Mouse (Mus musculus): Measurements from ENCODE around the gene Klrg2.
"Not testable (repeated sequence)": the region's sequence is repeated elsewhere in the genome, so short reads cannot be mapped to it uniquely, and the experiment has no call there.

The Klrg2 gene

DNA sequence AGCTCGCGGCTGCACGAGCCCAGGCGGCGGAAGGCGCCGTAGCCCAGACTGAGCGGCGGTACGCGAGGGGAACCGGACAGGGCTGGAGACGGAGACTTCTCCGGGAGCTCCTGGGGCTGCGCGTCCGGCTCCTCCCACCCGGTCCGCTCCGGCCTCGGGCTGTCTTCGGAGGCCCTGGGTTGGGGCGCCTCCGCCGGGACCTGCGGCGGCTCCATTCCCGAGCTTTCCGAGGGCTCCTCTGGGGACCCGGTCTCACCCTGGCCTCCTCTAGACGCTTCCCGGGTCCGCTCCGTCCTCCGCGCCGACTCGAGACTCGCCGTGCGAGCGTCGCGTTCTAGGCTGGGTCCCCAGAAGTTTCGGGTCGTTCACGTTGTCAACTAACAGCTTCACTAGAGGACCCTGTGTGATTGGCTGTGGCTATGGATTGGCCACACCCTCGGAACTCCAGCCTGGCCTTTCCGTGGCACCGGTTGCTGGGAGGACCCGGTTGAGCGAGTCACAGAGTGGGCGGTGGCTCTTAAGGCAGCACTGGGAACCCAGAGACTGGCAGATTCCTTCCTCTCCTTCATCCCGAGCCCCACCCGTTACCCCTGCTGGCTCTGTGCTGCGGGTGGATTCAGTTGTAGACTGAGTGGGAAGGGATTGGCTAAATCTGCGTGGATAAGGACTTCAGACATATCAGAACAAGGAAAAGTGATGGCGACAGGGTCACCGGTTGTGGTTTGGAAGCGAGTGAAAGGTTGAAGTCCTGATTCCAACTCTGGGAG, at the start of gene Klrg2:
Gene Klrg2 (minus strand): TSS at position 391 of the 767 bp plus-strand sequence.
- DNase-seq (ENCODE audit: low read depth): peak; percentile 82

DNA sequence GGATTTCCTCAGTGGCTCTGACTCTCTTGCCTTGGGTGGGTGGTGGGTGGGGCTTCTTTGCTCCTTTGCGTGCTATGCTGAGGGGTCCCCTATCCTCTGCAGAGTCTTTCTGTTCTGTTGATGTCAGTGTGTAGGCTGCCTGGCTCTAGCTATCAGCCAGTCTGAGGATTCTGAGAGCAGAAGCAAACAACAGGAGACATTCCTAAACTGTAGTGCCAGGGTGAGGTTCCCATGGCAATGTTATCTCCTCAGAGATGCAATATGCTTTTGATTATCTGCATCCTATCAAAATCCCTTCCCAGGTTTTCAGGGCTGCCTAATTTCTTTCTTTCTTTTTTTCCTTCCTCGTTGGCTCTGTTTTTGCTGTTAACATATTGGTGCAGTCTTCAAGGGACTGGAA, 45.5 kb upstream of the Klrg2 start:
- no peak for DNase-seq (ENCODE audit: low read depth)

DNA sequence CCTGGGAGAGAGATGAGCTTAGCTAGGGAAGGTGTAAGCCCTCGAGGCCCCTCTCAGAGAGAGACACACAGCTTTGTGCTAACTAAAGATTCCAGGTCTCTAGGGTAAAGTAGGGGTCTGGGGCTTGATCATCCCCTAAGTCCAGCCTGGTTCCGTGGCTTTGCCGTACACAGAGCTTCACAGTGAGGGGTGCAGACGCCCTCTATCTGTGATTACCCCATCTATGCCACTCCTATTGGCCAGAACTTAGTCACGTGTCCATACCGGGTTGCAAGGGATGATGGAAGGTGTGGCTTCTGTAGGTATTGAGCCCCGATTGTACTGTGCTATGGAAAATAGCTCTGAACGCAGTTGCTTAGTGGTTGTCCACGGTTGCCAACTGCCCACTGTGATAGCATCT, 40.6 kb upstream of the Klrg2 start:
- DNase-seq (ENCODE audit: low read depth): no peak

DNA sequence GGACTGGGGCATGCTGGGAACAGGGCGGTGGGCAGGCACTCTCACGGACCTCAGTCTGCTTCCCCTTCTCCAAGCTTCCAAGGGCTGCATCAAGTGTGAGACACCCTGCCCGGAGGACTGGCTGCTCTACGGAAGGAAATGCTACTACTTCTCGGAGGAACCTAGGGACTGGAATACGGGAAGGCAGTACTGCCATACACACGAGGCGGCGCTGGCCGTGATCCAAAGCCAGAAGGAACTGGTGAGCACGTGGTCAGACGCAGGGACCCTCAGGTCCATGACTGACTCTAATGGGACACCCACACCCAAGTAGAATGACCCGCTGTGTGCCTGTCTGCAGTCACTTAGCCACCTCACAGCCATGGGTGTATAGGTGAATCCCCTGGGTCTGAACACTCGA, 39.7 kb upstream of the Klrg2 start:
- DNase-seq (ENCODE audit: low read depth): no peak

DNA sequence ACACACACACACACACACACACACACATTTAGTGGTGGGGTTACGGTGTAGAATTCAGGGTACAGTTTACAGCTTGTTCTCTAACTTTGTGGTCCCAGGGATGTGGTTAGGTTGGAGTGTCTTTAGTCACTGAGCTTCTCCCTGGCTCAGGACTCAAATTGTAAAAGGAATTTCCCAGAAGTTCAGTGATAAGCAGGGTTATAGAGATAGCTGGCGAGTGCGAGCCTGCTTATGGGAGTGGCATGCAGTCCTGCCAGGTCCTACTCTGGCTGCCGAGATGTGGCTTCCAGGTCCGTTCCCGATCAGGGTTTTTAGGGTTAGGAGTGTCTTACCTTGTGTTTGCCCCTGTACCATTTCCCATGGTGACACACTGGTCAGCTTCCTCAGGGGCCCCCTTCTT, 39.2 kb upstream of the Klrg2 start:
- no peak for DNase-seq (ENCODE audit: low read depth)

DNA sequence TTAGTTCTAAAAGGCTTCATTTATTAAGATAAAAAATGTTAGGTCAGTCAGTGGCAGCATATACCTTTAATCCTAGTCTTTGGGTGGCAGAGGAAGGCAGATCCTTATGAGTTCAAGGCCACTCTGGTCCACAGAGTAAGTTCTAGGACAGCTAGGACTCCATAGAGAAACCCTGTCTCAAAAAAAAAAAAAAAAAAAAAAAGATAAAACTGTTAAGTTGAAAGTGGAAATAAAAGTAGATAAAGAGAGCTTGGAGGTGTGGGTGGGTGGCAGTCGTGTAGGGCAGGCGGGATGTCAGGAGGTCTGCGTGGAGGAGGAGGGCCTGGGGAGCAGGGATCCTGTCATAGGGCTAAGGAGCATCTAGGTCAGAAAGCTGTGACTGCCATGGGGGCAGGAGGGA, 35.0 kb upstream of the Klrg2 start:
- DNase-seq (ENCODE audit: low read depth): no peak

DNA sequence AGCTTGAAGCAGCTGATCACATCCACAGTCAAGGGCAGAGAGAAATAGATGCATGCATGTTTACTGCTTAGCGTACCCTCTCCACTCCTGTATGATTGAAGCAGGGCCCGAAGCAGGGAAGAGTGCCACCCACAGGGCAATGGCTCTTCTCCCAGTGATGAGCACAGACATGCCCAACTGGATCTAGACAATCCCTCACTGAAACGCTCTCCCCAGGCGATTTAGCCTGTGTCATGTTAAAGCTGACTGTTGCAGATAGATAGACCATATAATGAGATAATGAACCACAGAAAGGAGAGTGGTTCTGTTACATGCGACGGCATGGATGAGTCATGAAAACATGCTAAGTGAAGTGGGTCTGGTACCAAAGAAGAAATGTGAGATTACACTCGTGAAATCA, 34.2 kb upstream of the Klrg2 start:
- DNase-seq (ENCODE audit: low read depth): peak; percentile 31

DNA sequence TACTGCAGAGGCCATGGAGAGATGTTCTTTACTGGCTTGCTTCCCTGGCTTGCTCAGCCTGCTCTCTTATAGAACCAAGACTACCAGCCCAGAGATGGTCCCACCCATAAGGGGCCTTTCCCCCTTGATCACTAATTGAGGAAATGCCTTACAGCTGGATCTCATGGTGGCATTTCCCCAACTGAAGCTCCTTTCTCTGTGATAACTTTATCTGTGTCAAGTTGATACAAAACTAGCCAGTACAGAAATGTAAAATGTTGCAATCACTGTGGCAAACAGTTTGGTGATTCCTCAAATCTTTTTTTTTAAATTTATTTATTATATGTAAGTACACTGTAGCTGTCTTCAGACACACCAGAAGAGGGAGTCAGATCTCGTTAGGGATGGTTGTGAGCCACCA, 33.4 kb upstream of the Klrg2 start:
- not testable (repeated sequence) for DNase-seq (ENCODE audit: low read depth)

DNA sequence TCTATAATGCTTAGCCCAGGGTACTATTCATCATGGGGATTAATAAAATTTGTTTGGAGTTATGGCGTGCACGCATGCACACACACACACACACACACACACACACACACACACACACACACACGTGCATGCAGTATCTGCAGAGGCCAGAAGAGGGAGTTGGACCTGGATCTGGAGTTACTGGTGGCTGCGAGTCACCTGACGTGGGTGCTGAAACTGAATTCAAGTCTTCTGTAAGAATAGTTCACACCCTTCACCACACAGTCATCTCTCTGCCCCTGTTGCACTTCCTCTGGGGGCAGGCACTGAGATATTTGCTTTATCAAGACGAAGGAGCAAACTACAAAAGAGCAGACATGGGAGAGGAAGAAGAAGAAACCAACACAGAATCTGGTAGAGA, 32.5 kb upstream of the Klrg2 start:
- DNase-seq (ENCODE audit: low read depth): peak; percentile 61

DNA sequence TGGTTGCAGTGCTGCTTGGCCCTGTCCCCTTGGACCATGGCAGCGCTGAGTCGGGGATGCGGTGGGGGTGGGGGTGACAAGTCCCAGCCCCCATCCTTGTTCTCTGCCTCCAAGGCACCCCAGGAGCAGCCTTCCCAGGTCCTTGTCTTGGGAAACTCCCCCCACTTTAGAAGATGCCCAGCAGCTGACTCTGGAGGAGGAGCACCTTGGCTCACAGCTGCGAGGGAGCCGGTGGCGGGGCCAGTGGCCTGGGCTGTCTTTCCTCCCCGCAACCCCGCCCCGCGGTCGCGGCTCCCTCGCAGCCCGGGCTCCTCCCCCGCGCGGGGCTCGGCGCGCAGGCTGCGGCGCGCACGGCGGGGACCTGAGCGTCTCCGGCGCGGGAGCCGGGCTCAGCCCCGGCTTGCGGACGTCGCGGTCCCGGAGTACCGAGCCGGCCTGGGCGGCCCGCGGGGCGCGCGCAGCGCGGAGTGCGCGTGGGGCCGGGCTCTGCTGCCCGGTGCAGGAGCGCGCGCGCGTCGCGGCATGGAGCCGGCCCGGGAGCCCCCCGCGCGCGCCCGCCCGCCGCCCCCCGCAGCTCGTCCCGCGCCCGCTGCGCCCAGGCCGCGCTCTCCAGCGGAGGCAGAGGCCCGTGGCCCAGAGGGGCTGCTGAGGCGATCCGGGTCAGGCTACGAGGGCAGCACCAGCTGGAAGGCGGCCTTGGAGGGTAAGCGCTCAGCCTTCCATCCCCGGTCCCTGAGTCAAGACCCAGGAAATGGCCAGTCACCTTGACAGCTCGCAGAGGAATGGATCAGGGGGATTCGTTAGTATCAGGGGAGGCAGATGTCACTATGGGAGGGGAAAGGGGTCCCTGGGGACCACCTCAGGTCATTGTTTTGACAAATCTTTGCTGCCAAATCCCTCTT, 25.9 kb upstream of the Klrg2 start, which contains the start of gene Clec2l:
Gene Clec2l (plus strand): TSS at position 356 of the 902 bp plus-strand sequence.
- DNase-seq (ENCODE audit: low read depth): no peak

DNA sequence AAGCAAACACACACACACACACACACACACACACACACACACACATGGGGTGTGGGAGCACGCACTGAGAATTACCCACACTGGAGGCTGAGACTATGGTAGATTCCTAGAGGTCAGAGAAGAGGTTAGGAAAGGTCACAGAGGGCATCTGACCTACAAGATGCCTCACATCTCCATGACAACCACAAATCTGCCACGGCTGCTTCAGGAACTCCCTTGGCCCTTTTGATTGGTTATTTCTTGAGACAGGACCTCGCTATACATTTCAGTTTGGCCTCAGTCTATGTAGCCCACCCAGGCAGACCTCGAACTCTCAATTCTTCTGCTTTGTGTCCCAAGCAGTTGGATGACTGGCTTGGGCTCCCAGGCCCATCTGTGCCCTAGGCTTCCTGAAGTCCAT, 24.6 kb upstream of the Klrg2 start:
- no peak for DNase-seq (ENCODE audit: low read depth)

DNA sequence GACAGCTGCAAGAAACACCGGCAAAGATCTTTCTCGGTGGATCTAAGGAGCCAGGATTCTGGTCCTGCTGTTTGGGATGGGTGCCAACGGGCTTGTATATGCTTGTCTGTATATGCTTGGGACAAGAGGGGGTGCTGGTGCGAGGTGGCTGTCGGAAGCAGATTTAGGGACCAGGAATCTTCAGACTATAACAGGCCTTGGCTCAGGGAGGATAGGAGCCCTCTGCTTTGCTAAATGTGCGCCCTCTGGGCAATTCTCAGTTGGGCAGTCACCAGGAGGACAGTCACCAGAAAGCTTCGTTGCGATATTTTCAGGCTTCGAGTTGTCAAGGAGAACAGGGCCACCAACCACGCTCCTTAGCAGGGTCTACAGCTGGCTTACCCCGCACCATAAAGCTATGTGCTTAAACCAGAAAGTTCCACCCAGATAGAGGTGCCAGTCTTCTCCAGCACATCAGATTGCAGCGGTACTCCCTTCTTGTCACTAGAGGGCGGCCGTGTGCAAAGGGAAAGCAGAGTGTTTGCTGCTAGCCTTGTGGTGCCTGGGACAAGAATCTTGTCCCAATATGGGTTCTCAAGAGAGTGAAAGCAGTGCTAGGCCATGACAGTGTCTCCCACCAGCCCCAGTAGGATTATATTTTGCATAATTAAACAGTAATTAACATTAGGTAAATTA, 13.4 kb upstream of the Klrg2 start:
- DNase-seq (ENCODE audit: low read depth): peak; percentile 80

DNA sequence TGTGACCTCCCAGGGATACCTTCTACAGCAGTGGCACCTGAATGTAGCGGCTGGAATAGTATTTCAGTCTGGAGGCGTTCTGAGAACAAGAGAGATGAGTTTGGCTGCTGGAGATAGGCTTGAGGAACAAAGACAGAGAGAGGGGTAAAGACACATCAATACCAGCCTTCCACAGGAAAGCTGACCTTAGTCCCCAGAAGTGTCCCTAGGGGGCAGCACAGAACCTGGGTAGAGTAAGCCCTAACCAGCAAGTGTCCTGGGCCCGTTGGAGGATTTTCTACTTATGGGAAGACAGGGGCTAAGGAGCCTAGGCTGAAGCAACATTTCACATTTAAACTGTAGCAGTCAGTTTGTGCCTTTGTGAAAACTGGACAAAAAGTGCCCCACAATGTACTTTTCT, 12.5 kb upstream of the Klrg2 start:
- peak; percentile 78 for DNase-seq (ENCODE audit: low read depth)

DNA sequence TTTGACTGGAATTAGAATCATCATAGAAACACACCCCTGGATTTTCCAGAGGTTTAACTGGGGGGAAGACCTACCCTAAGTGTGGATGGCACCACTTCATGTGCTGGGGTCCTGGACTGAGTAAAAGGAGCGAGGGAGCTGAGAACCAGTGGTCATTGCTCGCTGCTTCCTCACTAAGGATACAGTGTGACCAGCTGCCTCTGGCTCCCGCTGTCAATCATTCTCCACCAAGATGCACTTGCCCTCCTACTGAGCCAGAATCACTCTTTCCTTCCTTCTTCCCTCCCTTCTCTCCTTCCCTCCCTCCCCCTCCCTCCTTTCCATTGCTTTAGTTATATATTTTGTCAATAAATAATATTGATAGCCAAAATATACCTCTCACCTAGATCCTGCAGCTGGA, 6.0 kb upstream of the Klrg2 start:
- no peak for DNase-seq (ENCODE audit: low read depth)

DNA sequence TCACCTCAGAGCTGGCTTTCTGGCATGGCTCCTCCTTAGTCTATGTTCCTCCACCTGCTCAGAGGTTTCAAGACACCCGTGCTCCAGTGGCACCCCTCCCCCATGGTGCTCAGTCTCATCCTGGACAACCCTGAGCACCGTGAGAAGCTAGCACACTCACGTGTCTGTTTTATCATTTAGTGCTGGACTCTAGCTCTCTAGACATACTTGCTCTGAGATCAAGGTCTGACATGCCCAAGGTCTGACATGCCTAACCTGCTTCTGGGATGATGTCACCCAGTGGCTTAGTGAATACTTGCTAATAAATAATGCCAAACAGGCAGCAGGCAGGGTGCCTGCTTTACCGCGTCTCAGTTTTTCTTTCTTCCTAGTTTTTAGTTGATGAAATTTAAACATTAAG, 5.6 kb upstream of the Klrg2 start:
- no peak for DNase-seq (ENCODE audit: low read depth)

DNA sequence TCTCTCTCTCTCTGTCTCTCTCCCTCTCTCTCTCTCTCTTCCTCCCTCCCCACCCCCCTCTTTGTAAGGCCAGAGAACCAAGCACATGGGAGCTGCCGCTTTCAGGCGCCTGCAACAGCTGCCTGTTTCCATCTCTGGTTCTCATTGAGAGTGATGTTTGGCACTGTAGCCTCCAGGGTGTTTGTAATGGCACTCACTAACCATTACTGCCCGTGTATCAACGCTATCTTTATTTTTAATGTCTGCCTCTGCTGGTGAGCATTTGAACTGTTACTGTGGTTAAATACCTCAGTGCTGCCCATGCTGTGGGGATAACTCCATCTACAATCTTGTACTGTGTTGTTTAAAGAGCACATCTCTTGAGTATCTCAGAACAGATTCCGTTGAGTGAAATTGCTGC, 4.6 kb upstream of the Klrg2 start:
- no peak for DNase-seq (ENCODE audit: low read depth)

DNA sequence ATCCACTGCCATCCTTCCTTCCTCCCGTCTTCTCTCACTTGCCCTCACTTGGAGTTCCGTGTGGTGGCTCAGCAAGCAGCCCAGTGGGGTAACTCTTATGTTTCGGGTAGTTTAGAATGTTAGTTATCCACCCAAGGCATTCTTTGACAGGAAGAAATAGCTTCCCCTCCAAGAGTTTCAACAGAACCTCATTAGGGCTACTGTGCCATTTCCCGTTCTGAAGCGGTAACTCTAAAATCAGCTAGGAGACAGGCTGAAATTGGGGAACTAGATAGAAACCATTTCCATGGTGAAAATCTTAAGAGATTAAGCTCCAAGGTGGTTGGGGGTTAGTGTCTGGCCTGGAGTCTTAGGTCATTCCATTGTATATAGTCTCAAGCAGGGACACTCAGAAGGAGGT, 4.2 kb upstream of the Klrg2 start:
- peak; percentile 34 for DNase-seq (ENCODE audit: low read depth)

DNA sequence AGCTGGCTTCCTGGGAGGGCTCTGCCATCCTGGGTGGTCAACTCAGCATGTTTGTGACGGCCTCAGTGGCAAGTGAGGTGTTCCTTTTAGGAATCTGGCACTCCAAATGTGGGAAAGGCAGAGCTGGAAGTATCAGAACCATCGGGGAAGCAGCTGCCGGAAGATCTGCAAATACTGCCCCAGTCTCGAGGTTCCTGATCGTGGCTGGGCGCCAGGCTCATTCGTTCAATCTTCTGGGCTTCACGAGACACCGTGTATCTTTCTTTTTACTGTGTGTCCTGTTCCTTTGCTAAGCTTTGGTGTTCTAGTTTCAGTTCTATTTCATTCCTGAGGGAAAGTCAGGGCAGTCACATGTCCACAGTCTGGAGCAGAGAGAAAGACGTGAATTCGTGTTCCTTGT, 3.4 kb upstream of the Klrg2 start:
- no peak for DNase-seq (ENCODE audit: low read depth)

DNA sequence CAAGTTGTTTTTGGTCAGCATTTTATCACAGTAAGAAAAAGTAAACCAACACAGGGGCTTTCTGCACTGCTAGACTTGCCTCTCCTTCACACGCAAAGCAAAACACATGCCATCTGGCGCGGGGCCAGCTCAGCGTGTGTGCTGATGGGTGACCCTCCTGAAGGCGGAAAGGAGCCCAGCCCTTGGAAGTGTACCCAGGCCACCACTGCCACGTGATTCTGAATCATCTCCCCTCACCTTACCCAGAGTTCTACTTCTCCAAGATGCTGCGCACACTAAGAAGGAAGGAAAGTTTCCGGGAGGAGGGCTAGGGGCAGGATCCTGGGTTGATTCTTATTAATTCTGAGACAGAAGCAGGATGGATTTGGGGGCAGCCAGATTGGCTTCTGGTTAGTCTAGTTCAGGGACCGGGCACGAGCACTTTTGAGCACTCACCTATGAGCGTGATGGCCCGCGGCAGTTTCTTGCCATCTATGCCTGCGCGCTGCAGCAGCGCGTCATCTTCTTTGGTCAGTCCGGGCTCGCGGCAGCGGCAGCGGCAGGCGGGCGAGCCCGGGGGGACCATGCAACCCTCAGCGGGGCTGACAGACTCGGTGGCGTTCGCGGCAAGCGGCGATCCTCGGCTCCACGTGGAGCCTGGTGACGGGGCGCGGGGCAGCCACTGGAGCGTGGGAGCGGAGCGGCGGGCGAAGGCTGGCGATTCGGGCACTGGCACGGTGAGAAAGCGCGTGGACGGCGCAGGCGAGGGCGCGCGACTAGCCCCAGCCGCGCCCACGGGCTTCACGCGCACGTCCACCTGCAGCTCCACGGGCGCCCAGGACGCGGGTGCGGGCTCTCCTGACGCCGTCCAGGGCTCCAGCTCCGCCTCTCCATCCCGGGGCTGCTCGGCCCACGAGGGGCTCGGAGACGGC, 846 bp downstream of the Klrg2 start:
- DNase-seq (ENCODE audit: low read depth): peak; percentile 63

DNA sequence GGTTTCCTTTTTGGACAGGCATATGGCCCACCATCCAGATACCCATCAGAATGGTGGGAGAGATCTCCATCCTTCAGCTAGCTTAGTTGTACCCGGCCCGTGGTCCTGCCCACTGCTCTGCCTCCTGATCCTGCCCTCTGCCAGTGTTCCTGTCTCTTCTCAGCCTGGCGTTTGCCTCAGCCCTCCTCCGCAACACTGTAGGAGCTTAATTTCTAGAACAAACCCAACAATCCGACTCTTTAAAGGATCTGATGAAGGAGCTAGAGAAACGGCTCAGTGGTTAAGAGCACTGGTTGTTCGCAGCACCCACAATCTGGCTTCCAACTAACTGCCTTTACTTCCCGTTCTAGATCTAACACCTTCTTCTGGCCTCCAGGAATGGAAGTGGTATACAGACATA, 2.6 kb downstream of the Klrg2 start:
- DNase-seq (ENCODE audit: low read depth): no peak

DNA sequence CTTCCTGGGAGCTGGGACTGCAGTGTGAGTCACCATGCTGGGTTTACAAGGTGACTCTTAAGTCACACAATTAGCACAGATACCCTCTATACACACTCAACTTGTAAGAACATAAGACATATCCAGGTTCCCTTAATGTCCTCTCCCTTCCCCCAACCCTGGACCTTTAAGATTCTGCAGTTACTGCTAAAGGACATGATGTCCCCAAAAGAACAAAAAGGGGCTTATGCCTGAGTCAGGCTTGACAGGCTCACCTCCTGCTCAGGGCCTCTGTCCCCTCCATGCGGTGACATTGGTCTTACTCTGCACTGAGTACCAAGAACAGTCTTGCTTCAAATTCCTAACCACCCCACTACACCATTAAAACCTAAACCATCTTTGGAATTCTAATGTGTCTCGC, 4.2 kb downstream of the Klrg2 start:
- no peak for DNase-seq (ENCODE audit: low read depth)

DNA sequence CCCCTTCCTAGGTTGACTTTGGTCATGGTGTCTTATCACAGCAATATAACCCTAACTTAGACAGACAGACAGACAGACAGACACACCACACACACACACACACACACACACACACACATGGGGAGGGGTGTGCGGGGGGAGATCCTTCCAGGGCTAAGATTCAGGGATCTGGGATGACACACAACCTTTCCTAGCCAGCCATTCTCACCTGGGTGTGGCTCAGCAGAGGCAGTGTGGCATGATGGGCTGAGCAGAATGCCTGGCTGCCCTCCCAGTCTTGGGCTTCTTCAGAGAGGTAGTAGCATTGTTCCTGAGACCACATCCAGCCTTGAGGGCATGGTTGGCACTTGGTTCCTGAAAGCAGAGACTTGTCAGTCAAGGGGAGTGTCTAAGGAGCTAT, 7.5 kb downstream of the Klrg2 start:
- DNase-seq (ENCODE audit: low read depth): no peak

All from 416B (cell line).